Mouse (Mus musculus) heart, postnatal 0 days (tissue): ENCODE data around the gene Fbxl13. TPM values are rescaled to one million over a fixed set of nuclear protein-coding genes. Genes with fewer than 3 reads are reported as not detected.

Experiments
- ATAC-seq: fragments of 200-750 bp; cut with Nextera tagmentation; 2 replicates; pipeline ENCODE4 v1.8.0; 2017; ENCODE audit warnings: low read depth, moderate number of reproducible peaks, moderate library complexity; ENCODE audit not compliant: insufficient read depth
- DNase-seq: peaks from one replicate; pipeline ENCODE4 v3.0.0-alpha.2; 2016; ENCODE audit warnings: low spot score
- H3K27ac ChIP-seq: fragments of 300-500 bp; sonication (generic); 2 replicates; pipeline ENCODE4 v1.5.1; 2014; ENCODE audit warnings: low read depth, mild to moderate bottlenecking
- H3K27me3 ChIP-seq: fragments of 300-500 bp; sonication (generic); 2 replicates; pipeline ENCODE4 v1.6.1; 2014; ENCODE audit warnings: low read length, mixed read lengths; ENCODE audit not compliant: control insufficient read depth, insufficient read depth
- H3K36me3 ChIP-seq: fragments of 300-500 bp; sonication (generic); replicated peaks from 2 replicates; pipeline ENCODE4 v1.6.1; 2014; ENCODE audit warnings: low read length, mixed read lengths; ENCODE audit not compliant: control insufficient read depth, insufficient read depth
- H3K4me1 ChIP-seq: fragments of 300-500 bp; sonication (generic); 2 replicates; pipeline ENCODE4 v1.6.1; 2014; ENCODE audit warnings: antibody characterized with exemption; ENCODE audit not compliant: control insufficient read depth, insufficient read depth
- H3K4me2 ChIP-seq: fragments of 300-500 bp; sonication (generic); 2 replicates; pipeline ENCODE4 v1.6.1; 2014; ENCODE audit warnings: low read depth, mild to moderate bottlenecking, low read length, moderate library complexity
- H3K4me3 ChIP-seq: fragments of 300-500 bp; sonication (generic); 2 replicates; pipeline ENCODE4 v1.5.1; 2014; ENCODE audit warnings: low read depth, low read length
- H3K9ac ChIP-seq: fragments of 300-500 bp; sonication (generic); replicated peaks from 2 replicates; pipeline ENCODE4 v1.6.1; 2014; ENCODE audit warnings: low read depth, low read length, mixed read lengths
- H3K9me3 ChIP-seq: fragments of 300-500 bp; sonication (generic); replicated peaks from 2 replicates; pipeline ENCODE4 v1.6.1; 2016; ENCODE audit warnings: low read length; ENCODE audit not compliant: control insufficient read depth
- CTCF ChIP-seq: IDR thresholded peaks from 2 replicates; pipeline ENCODE4 v1.5.1; 2016; ENCODE audit warnings: antibody characterized with exemption, control low read depth, low read depth
- EP300 ChIP-seq: IDR thresholded peaks from 2 replicates; pipeline ENCODE4 v1.6.1; 2016; ENCODE audit warnings: antibody characterized with exemption, low read depth
- WGBS: fragments of 180-500 bp; shearing (Covaris S2); extraction: QIAGEN DNeasy Blood & Tissue Kit; methylation state at CpG from one replicate; pipeline ENCODE4 v1.1.7; 2014; 5-methylcytosine and 5-hydroxymethylcytosine counted together
- polyA plus RNA-seq: library from polyadenylated mRNA; unstranded; fragments of >200 nt; fragmentation: Nextera tagmentation; extraction: Ambion mirVana; gene quantifications from 2 replicates; pipeline ENCODE4 v1.2.1, GENCODE M21; 2015
- total RNA-seq: library from RNA; depleted of rRNA; stranded (reverse); fragments of >200 nt; gene quantifications from 2 replicates; pipeline ENCODE4 v1.2.3, GENCODE M21; 2014; ENCODE audit warnings: low replicate concordance

Fbxl13 gene
- total and polyA plus RNA-seq, 2 experiments from 2014 or later = 0.15 TPM; not detected in 1

GRCm38 (mm10) chr5:21574386-21575209 is 70.8 kb downstream of the Fbxl13 start:
- ATAC-seq = peak; percentile 92
- peak overlapping the region; percentile 11 for H3K4me2 ChIP-seq
- H3K9ac ChIP-seq = no peak overlapping the region; the same call in 1 of the 2 replicates
- no peak overlapping the region for H3K4me3 ChIP-seq
- H3K27me3 ChIP-seq = no peaks in the 10 kb centered on the region
- TF ChIP-seq EP300 (no peak), CTCF (no peak)
- peak overlapping the region; percentile 43 for H3K27ac ChIP-seq
- 48% methylated on average over 21 of the region's 21 CpGs for WGBS
- H3K36me3 ChIP-seq = no peaks in the 10 kb centered on the region
- H3K9me3 ChIP-seq = no peaks in the 10 kb centered on the region
- DNase-seq = peak; percentile 63
- H3K4me1 ChIP-seq = no peaks in the 10 kb centered on the region

GRCm38 (mm10) chr5:21572764-21573416 is 72.5 kb downstream of the Fbxl13 start:
- H3K27me3 ChIP-seq = no peaks in the 10 kb centered on the region
- no peaks in the 10 kb centered on the region for H3K9me3 ChIP-seq
- H3K4me2 ChIP-seq = no peak overlapping the region
- 74% methylated on average over 3 of the region's 3 CpGs for WGBS
- H3K27ac ChIP-seq = no peak overlapping the region
- H3K4me3 ChIP-seq = no peak overlapping the region
- H3K9ac ChIP-seq = no peak overlapping the region
- ATAC-seq (no peak), DNase-seq (no peak)
- TF ChIP-seq EP300 (no peak), CTCF (no peak)
- no peaks in the 10 kb centered on the region for H3K36me3 ChIP-seq
- no peaks in the 10 kb centered on the region for H3K4me1 ChIP-seq

GRCm38 (mm10) chr5:21567784-21568183 is 77.7 kb downstream of the Fbxl13 start:
- Histone ChIP-seq H3K36me3 (no peaks in the 10 kb centered on the region), H3K27ac (no peak overlapping the region), H3K4me2 (no peak overlapping the region), H3K27me3 (no peaks in the 10 kb centered on the region), H3K4me1 (no peaks in the 10 kb centered on the region), H3K4me3 (no peak overlapping the region), H3K9ac (no peak overlapping the region), H3K9me3 (no peaks in the 10 kb centered on the region)
- no peak for ATAC-seq
- DNase-seq = no peak
- 67% methylated on average over 1 of the region's 1 CpGs for WGBS
- TF ChIP-seq CTCF (no peak), EP300 (no peak)

GRCm38 (mm10) chr5:21565392-21566065 is 79.9 kb downstream of the Fbxl13 start:
- DNase-seq = no peak
- H3K4me1 ChIP-seq = no peaks in the 10 kb centered on the region
- TF ChIP-seq EP300 (no peak), CTCF (no peak)
- no peaks in the 10 kb centered on the region for H3K9me3 ChIP-seq
- no peak for ATAC-seq
- no peaks in the 10 kb centered on the region for H3K27me3 ChIP-seq
- H3K9ac ChIP-seq = no peak overlapping the region
- 85% methylated on average over 9 of the region's 9 CpGs for WGBS
- H3K4me3 ChIP-seq = no peak overlapping the region
- H3K4me2 ChIP-seq = no peak overlapping the region
- H3K27ac ChIP-seq = no peak overlapping the region
- no peaks in the 10 kb centered on the region for H3K36me3 ChIP-seq

- Histone ChIP-seq H3K27ac (no peak overlapping the region), H3K9ac (no peak overlapping the region), H3K4me3 (no peak overlapping the region), H3K9me3 (no peaks in the 10 kb centered on the region), H3K27me3 (no peaks in the 10 kb centered on the region), H3K4me2 (no peak overlapping the region), H3K4me1 (no peaks in the 10 kb centered on the region), H3K36me3 (no peaks in the 10 kb centered on the region)
- ATAC-seq = no peak
- TF ChIP-seq EP300 = no peak
- no peak for TF ChIP-seq CTCF
- no peak for DNase-seq
- WGBS = 61% methylated on average over 2 of the region's 2 CpGs
Observed at GRCm38 (mm10) chr5:21563936-21564335, 81.5 kb downstream of the Fbxl13 start.
